Mouse (Mus musculus): ENCODE results near the gene Epb41l1. TPM values are rescaled to one million over a fixed set of nuclear protein-coding genes. Genes with fewer than 3 reads are reported as not detected.

Gene Epb41l1
- polyA plus RNA-seq, 1 experiment from 2014 or later = 18.5 TPM

DNA sequence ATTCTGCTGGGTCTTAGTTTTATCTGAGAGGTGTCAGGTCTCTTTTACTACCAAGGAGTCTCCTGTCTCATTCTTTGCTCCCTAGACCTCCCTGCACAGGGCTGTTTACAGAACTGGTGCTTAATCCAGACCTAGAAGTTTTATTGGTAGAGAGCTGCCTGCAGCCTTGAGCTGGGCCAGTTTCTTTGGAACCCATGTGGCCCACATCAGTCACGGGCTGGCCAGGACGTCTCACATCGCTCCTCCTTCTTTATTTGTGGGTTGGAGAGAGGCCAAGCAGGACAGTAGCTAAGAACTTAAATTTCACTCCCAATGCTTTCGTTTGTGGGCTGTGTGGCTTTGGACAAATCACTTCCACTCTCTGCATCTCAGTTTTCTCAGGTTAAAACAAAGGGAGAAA lies 9.6 kb downstream of the Epb41l1 start:
- Histone ChIP-seq H3K4me3 (ENCODE audit: low read depth, low read length) (no peak overlapping the region), H3K27me3 (ENCODE audit: control insufficient read depth, insufficient read depth, low read depth, low read length) (no peaks in the 10 kb centered on the region), H3K36me3 (ENCODE audit: control insufficient read depth, insufficient read depth, low read length) (no peaks in the 10 kb centered on the region), H3K4me1 (ENCODE audit: control insufficient read depth, insufficient read depth, low read length) (peaks cover 16% of the 10 kb centered on the region), H3K27ac (ENCODE audit: low read length) (no peak overlapping the region), H3K9ac (ENCODE audit: low read depth, low read length) (no peak overlapping the region), H3K4me2 (ENCODE audit: low read length) (no peak overlapping the region), H3K9me3 (replicated peaks; ENCODE audit: control insufficient read depth, low read length, poor library complexity, severe bottlenecking) (no peaks in the 10 kb centered on the region)
- no peak for ATAC-seq
- WGBS = 45% methylated on average over 4 of the region's 4 CpGs

DNA sequence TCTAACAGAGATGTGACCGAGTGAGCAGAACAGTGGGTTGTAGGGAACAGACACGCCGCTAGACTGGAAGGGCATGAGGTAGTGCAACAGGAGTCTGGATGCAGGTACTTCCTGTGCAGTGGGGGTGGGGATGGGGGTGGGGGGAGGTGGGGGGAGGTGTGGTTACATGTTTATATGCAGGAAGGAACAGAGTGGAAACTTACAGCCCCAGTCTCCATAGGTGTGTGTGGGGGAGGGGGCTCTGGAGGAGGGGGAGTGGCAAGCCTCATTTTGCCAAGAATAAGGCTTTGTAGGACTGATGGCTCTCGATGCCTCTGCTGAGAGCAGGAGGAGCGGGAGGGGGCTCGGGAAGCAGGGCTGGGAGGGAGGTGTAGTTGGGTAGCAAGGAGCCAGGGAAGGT lies 10.7 kb downstream of the Epb41l1 start:
- Histone ChIP-seq H3K27me3 (ENCODE audit: control insufficient read depth, insufficient read depth, low read depth, low read length) (no peaks in the 10 kb centered on the region), H3K4me2 (ENCODE audit: low read length) (no peak overlapping the region), H3K9me3 (replicated peaks; ENCODE audit: control insufficient read depth, low read length, poor library complexity, severe bottlenecking) (no peaks in the 10 kb centered on the region), H3K9ac (ENCODE audit: low read depth, low read length) (no peak overlapping the region), H3K4me1 (ENCODE audit: control insufficient read depth, insufficient read depth, low read length) (peaks cover 8% of the 10 kb centered on the region; the same call in 1 of the 2 replicates), H3K36me3 (ENCODE audit: control insufficient read depth, insufficient read depth, low read length) (no peaks in the 10 kb centered on the region), H3K4me3 (ENCODE audit: low read depth, low read length) (no peak overlapping the region), H3K27ac (ENCODE audit: low read length) (no peak overlapping the region)
- ATAC-seq = no peak
- 85% methylated on average over 6 of the region's 6 CpGs for WGBS

- Histone ChIP-seq H3K4me2 (ENCODE audit: low read length) (no peak overlapping the region), H3K36me3 (ENCODE audit: control insufficient read depth, insufficient read depth, low read length) (no peaks in the 10 kb centered on the region), H3K27me3 (ENCODE audit: control insufficient read depth, insufficient read depth, low read depth, low read length) (no peaks in the 10 kb centered on the region), H3K9ac (ENCODE audit: low read depth, low read length) (no peak overlapping the region), H3K4me1 (ENCODE audit: control insufficient read depth, insufficient read depth, low read length) (peaks cover 8% of the 10 kb centered on the region; the same call in 1 of the 2 replicates), H3K27ac (ENCODE audit: low read length) (no peak overlapping the region), H3K9me3 (replicated peaks; ENCODE audit: control insufficient read depth, low read length, poor library complexity, severe bottlenecking) (no peaks in the 10 kb centered on the region), H3K4me3 (ENCODE audit: low read depth, low read length) (no peak overlapping the region)
- no peak for ATAC-seq
- 80% methylated on average over 3 of the region's 3 CpGs for WGBS
These were observed 11.4 kb downstream of the Epb41l1 start for GRCm38 (mm10) chr2:156432086-156432485.

- H3K4me2 ChIP-seq (ENCODE audit: low read length) = no peak overlapping the region
These were observed 12.5 kb downstream of the Epb41l1 start for GRCm38 (mm10) chr2:156432874-156433868.

GRCm38 (mm10) chr2:156437637-156438036 lies 16.9 kb downstream of the Epb41l1 start:
- Histone ChIP-seq H3K4me1 (ENCODE audit: control insufficient read depth, insufficient read depth, low read length) (peaks cover 8% of the 10 kb centered on the region; the same call in 1 of the 2 replicates), H3K9ac (ENCODE audit: low read depth, low read length) (no peak overlapping the region), H3K4me3 (ENCODE audit: low read depth, low read length) (no peak overlapping the region), H3K9me3 (replicated peaks; ENCODE audit: control insufficient read depth, low read length, poor library complexity, severe bottlenecking) (no peaks in the 10 kb centered on the region), H3K27me3 (ENCODE audit: control insufficient read depth, insufficient read depth, low read depth, low read length) (no peaks in the 10 kb centered on the region), H3K4me2 (ENCODE audit: low read length) (no peak overlapping the region), H3K36me3 (ENCODE audit: control insufficient read depth, insufficient read depth, low read length) (peaks cover 3% of the 10 kb centered on the region), H3K27ac (ENCODE audit: low read length) (no peak overlapping the region)
- ATAC-seq = no peak
- WGBS = 91% methylated on average over 11 of the region's 11 CpGs

More at GRCm38 (mm10) chr2:156432874-156433868, 12.5 kb downstream of the Epb41l1 start:
- H3K9ac ChIP-seq (ENCODE audit: low read depth, low read length) = no peak overlapping the region
- peaks cover 8% of the 10 kb centered on the region; the same call in 1 of the 2 replicates for H3K4me1 ChIP-seq (ENCODE audit: control insufficient read depth, insufficient read depth, low read length)
- no peaks in the 10 kb centered on the region for H3K27me3 ChIP-seq (ENCODE audit: control insufficient read depth, insufficient read depth, low read depth, low read length)
- H3K36me3 ChIP-seq (ENCODE audit: control insufficient read depth, insufficient read depth, low read length) = no peaks in the 10 kb centered on the region
- 43% methylated on average over 9 of the region's 9 CpGs for WGBS
- H3K4me3 ChIP-seq (ENCODE audit: low read depth, low read length) = no peak overlapping the region
- no peaks in the 10 kb centered on the region for H3K9me3 ChIP-seq (replicated peaks; ENCODE audit: control insufficient read depth, low read length, poor library complexity, severe bottlenecking)
- ATAC-seq = no peak
- H3K27ac ChIP-seq (ENCODE audit: low read length) = no peak overlapping the region

DNA sequence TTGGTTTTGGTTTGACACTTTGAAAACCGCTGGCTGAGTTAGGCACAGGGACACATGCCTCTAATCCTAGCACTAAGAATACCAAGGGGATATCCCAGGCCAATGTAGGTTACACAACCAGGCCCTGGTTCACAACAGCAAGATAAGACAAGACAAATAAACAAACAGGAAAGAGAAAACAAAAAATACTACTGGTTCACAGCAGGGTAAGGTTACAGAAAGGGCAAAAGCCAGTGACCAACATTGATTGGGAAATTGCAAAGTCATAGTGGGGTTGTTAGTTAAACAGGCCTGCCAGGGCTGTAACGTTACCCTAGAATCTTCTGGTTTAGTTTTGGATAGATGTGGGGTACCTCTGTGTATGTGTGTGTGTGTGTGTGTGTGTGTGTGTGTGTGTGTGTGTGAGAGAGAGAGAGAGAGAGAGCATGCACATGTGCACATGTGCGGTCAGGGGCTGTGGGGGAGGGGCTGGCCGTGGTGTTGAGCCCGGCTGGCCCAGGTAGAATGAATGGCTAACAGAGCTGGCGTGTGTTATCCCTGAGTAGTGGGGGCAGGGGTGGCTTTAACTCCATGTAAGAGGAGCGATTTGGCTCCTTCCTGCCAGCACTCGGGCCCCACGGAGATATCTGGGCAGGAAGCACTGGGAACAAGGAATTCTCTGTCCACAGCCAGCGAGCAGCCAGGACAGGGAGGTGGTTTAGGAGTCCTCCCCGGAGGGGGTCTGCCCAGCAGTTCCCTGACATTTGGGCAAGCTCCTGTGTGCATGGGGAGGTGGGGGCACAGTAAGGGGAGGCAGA lies 19.2 kb downstream of the Epb41l1 start:
- WGBS = 41% methylated on average over 11 of the region's 11 CpGs
- Histone ChIP-seq H3K4me1 (ENCODE audit: control insufficient read depth, insufficient read depth, low read length) (no peaks in the 10 kb centered on the region), H3K27me3 (ENCODE audit: control insufficient read depth, insufficient read depth, low read depth, low read length) (no peaks in the 10 kb centered on the region), H3K36me3 (ENCODE audit: control insufficient read depth, insufficient read depth, low read length) (peaks cover 9% of the 10 kb centered on the region), H3K9ac (ENCODE audit: low read depth, low read length) (no peak overlapping the region), H3K4me2 (ENCODE audit: low read length) (no peak overlapping the region), H3K4me3 (ENCODE audit: low read depth, low read length) (no peak overlapping the region), H3K9me3 (replicated peaks; ENCODE audit: control insufficient read depth, low read length, poor library complexity, severe bottlenecking) (no peaks in the 10 kb centered on the region), H3K27ac (ENCODE audit: low read length) (no peak overlapping the region)
- ATAC-seq = no peak

GRCm38 (mm10) chr2:156441909-156442308 lies 21.2 kb downstream of the Epb41l1 start:
- no peaks in the 10 kb centered on the region for H3K4me1 ChIP-seq (ENCODE audit: control insufficient read depth, insufficient read depth, low read length)
- WGBS = 56% methylated on average over 6 of the region's 6 CpGs
- H3K9me3 ChIP-seq (replicated peaks; ENCODE audit: control insufficient read depth, low read length, poor library complexity, severe bottlenecking) = no peaks in the 10 kb centered on the region
- H3K36me3 ChIP-seq (ENCODE audit: control insufficient read depth, insufficient read depth, low read length) = peaks cover 14% of the 10 kb centered on the region
- H3K27me3 ChIP-seq (ENCODE audit: control insufficient read depth, insufficient read depth, low read depth, low read length) = no peaks in the 10 kb centered on the region
- no peak overlapping the region for H3K27ac ChIP-seq (ENCODE audit: low read length)
- no peak overlapping the region for H3K9ac ChIP-seq (ENCODE audit: low read depth, low read length)
- no peak for ATAC-seq
- H3K4me2 ChIP-seq (ENCODE audit: low read length) = no peak overlapping the region
- H3K4me3 ChIP-seq (ENCODE audit: low read depth, low read length) = no peak overlapping the region

DNA sequence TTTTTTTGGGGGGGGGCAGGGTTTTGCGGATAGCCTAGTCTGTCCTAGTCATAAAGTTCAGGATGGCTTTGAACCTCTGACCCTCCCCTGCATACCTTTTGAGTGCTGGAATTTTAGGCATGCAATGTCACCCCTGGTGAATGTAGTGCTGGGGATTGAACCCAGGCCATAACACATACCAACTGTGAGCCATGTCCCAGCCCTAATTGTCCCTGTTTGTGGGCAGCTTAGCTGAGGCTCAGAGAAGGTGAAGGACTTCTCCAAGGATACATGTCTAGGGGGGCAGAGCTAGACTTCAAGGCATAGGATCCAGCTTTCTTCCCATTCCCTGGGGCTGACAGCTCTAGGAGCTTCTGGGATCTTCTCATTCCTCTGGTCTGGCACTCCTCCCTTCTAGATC lies 22.6 kb downstream of the Epb41l1 start:
- Histone ChIP-seq H3K4me2 (ENCODE audit: low read length) (no peak overlapping the region), H3K9me3 (replicated peaks; ENCODE audit: control insufficient read depth, low read length, poor library complexity, severe bottlenecking) (no peaks in the 10 kb centered on the region), H3K27me3 (ENCODE audit: control insufficient read depth, insufficient read depth, low read depth, low read length) (no peaks in the 10 kb centered on the region), H3K4me1 (ENCODE audit: control insufficient read depth, insufficient read depth, low read length) (no peaks in the 10 kb centered on the region), H3K36me3 (ENCODE audit: control insufficient read depth, insufficient read depth, low read length) (peaks cover 14% of the 10 kb centered on the region), H3K4me3 (ENCODE audit: low read depth, low read length) (no peak overlapping the region), H3K27ac (ENCODE audit: low read length) (no peak overlapping the region), H3K9ac (ENCODE audit: low read depth, low read length) (no peak overlapping the region)
- no peak for ATAC-seq
- 68% methylated on average over 1 of the region's 1 CpGs for WGBS

Measured in midbrain, embryonic 16.5 days (tissue).